9 mouse cellular contexts compared by ENCODE assay signal in genomic region chr7:101836271-101837153, GRCm38 (mm10). TPM values are rescaled to one million over a fixed set of nuclear protein-coding genes. Genes with fewer than 3 reads are reported as not detected.
DNase-seq lines count a peak whose midpoint lies in the region; ATAC-seq lines count a peak whose summit lies in the region.
"Had no signal": no experiment of that assay in that cellular context is flagged by ENCODE, and none has a peak within 500 bp of the region (broad histone marks: within the 10 kb centered on the region; RNA-seq: fewer than 3 reads in every experiment).

No protein-coding gene starts in this region.

- peak overlapping the region; percentile 96 for H3K4me2 ChIP-seq in forebrain, embryonic 11.5 days (ENCODE audit: low read depth, low read length, severe bottlenecking)

- H3K36me3 ChIP-seq in forebrain, embryonic 11.5 days (ENCODE audit: control insufficient read depth, insufficient read depth, low read length) = peaks cover 11% of the 10 kb centered on the region; the same call in 1 of the 2 replicates

- H3K4me1 ChIP-seq in forebrain, embryonic 11.5 days (replicated peaks; ENCODE audit: control insufficient read depth, insufficient read depth, low read length) = peaks cover 20% of the 10 kb centered on the region

- no peaks in the 10 kb centered on the region for H3K27me3 ChIP-seq in forebrain, embryonic 11.5 days (ENCODE audit: control insufficient read depth, insufficient read depth, low read length)

- DNase-seq in CD8-positive naive resting alpha-beta T cell, adult 2 months (ENCODE audit: low read depth in 2 of 2, low spot score in 2 of 2) = peak; percentile 46 to 50
- peak; percentile 86 for DNase-seq in adrenal gland, postnatal 14 days
- DNase-seq in forebrain, embryonic 11.5 days (ENCODE audit: low spot score) = peak; percentile 92
- DNase-seq in heart, postnatal 4 days = peak; percentile 78
- peak; percentile 25 for DNase-seq in layer of hippocampus, adult 9-11 months
- peak; percentile 76 for DNase-seq in lung, postnatal 10 days
- peak; percentile 50 for DNase-seq in ovary, adult 18-20 months (ENCODE audit: low spot score)
- DNase-seq in thymus, postnatal 14 days = peak; percentile 69

- ATAC-seq in forebrain, embryonic 11.5 days (replicated peaks; ENCODE audit: low FRiP score) = peak; percentile 76

- peak overlapping the region; percentile 88 for H3K27ac ChIP-seq in forebrain, embryonic 11.5 days (ENCODE audit: low read depth, low read length)

- H3K9me3 ChIP-seq in forebrain, embryonic 11.5 days (ENCODE audit: control insufficient read depth, low read length) = no peaks in the 10 kb centered on the region

- H3K9ac ChIP-seq in forebrain, embryonic 11.5 days (ENCODE audit: low read length) = peak overlapping the region; percentile 97

- WGBS in forebrain, embryonic 11.5 days = under 1% methylated on average over 57 of the region's 63 CpGs

- H3K4me3 ChIP-seq in forebrain, embryonic 11.5 days (ENCODE audit: low read depth, low read length) = peak overlapping the region; percentile 87

RNA-seq across cellular contexts. Expression of gene Inppl1, which starts 1.5 kb away (rescaled TPM):
- total RNA-seq in adrenal gland, postnatal 14 days (2021) = 87.3 and 87.4 TPM in 2 replicates
- 46.0 and 46.3 TPM in 2 replicates for polyA plus RNA-seq in forebrain, embryonic 11.5 days (2014; fragmentation: Nextera tagmentation; extraction: Ambion mirVana)
- 100 to 1,000 TPM; 139 to 141 TPM for total RNA-seq in heart, postnatal 4 days (2021)

RNA-seq across cellular contexts. Expression of gene Phox2a, which starts 18.4 kb away (rescaled TPM):
- total RNA-seq in adrenal gland, postnatal 14 days (2021) = 25.7 and 30.6 TPM in 2 replicates
- polyA plus RNA-seq in forebrain, embryonic 11.5 days (2014; fragmentation: Nextera tagmentation; extraction: Ambion mirVana) = 0.12 and 0.44 TPM in 2 replicates
- under 1 TPM; 0.27 to 0.43 TPM for total RNA-seq in heart, postnatal 4 days (2021)
- polyA plus RNA-seq: gonadal fat pad, adult 2 months had no signal

RNA-seq across cellular contexts. Expression of gene Folr2, which starts 20.5 kb away (rescaled TPM):
- total RNA-seq in adrenal gland, postnatal 14 days (2021) = 2.9 and 3.9 TPM in 2 replicates
- polyA plus RNA-seq in forebrain, embryonic 11.5 days (2014; fragmentation: Nextera tagmentation; extraction: Ambion mirVana) = 0.94 and 1.1 TPM in 2 replicates
- under 1 TPM; 0.33 to 0.38 TPM for total RNA-seq in heart, postnatal 4 days (2021)

RNA-seq across cellular contexts. Expression of gene Anapc15, which starts 27.0 kb away (rescaled TPM):
- total RNA-seq in adrenal gland, postnatal 14 days (2021) = 24.0 and 27.0 TPM in 2 replicates
- 102 and 103 TPM in 2 replicates for polyA plus RNA-seq in forebrain, embryonic 11.5 days (2014; fragmentation: Nextera tagmentation; extraction: Ambion mirVana)
- 10 to 100 TPM; 45.7 to 50.8 TPM for total RNA-seq in heart, postnatal 4 days (2021)

RNA-seq across cellular contexts. Expression of gene Folr1, which starts 34.1 kb away (rescaled TPM):
- 2.6 and 3.0 TPM in 2 replicates for total RNA-seq in adrenal gland, postnatal 14 days (2021)
- polyA plus RNA-seq in forebrain, embryonic 11.5 days (2014; fragmentation: Nextera tagmentation; extraction: Ambion mirVana) = 10.5 and 11.4 TPM in 2 replicates
- 1 to 10 TPM; 1.1 to 2.9 TPM for total RNA-seq in heart, postnatal 4 days (2021)

Comparison
In these comparisons a context has a peak if more than half of its experiments do, and no peak if none do; other contexts are left out.
1. Peak in every context shown above with its lines: DNase-seq, ATAC-seq, H3K4me3 ChIP-seq and H3K27ac ChIP-seq.
2. DNase-seq: peak in every context shown above with its lines; median percentile 92 in forebrain, embryonic 11.5 days; 86 in adrenal gland, postnatal 14 days; 78 in heart, postnatal 4 days; 76 in lung, postnatal 10 days; 69 in thymus, postnatal 14 days; 50 in ovary, adult 18-20 months; 48 in CD8-positive naive resting alpha-beta T cell, adult 2 months; 25 in layer of hippocampus, adult 9-11 months.
3. RNA of gene Phox2a, which starts 18.4 kb away (total RNA-seq): 25.7 to 30.6 TPM in adrenal gland, postnatal 14 days; 0.27 to 0.43 TPM in heart, postnatal 4 days; every median in the first group is over 10 times any median in the second.